Mouse (Mus musculus) adrenal gland, postnatal 25 days (tissue): ENCODE results near the gene Cdc7. TPM values are rescaled to one million over a fixed set of nuclear protein-coding genes. Genes with fewer than 3 reads are reported as not detected.

Experiments used
- DNase-seq: peaks from one replicate; pipeline ENCODE4 v3.0.0; 2021; ENCODE audit warnings: mixed read lengths
- total RNA-seq: library from RNA; stranded (reverse); gene quantifications from 2 replicates; pipeline ENCODE4 v1.2.3, GENCODE M21; 2021

The Cdc7 gene
- total RNA-seq, 1 experiment from 2014 or later: 5.6 TPM

- no peak for DNase-seq
These were observed 27.3 kb downstream of the Cdc7 start for GRCm38 (mm10) chr5:106991300-106991929.

- no peak for DNase-seq
These were observed 30.6 kb downstream of the Cdc7 start for GRCm38 (mm10) chr5:106994716-106995115.

DNA sequence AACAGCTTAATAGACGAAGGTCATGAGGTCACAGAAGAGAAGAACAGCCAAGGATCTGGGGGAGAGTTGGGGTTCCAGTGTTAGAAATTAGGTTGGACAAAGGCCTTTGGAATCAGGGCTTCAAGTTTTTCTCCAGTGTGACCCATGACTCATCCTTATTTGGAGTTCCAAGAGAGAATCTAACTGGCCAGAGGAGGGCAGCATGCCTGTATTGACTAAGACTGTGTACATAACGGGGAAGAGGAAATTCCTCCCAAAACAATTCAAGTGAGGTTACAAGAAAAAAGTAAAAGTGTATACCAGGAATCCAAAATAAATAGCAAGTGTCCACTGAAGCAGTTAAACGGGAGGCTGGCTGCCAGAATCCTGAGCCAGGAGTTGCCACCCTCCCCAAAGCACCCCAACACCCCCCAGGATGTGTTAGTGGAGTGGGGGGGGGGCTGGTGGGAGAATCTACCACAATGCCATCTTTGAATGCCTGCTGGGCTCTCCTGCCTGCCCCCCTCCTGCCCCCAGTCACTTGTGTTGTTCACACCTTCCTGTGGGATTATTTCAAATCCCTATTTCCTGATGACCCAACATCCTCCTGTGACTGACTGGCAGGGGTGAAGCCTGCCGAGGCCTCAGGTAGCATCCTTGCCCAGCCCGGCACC is 31.9 kb downstream of the Cdc7 start:
- DNase-seq: peak; percentile 52

GRCm38 (mm10) chr5:106996539-106997244 is 32.6 kb downstream of the Cdc7 start:
- no peak for DNase-seq

DNA sequence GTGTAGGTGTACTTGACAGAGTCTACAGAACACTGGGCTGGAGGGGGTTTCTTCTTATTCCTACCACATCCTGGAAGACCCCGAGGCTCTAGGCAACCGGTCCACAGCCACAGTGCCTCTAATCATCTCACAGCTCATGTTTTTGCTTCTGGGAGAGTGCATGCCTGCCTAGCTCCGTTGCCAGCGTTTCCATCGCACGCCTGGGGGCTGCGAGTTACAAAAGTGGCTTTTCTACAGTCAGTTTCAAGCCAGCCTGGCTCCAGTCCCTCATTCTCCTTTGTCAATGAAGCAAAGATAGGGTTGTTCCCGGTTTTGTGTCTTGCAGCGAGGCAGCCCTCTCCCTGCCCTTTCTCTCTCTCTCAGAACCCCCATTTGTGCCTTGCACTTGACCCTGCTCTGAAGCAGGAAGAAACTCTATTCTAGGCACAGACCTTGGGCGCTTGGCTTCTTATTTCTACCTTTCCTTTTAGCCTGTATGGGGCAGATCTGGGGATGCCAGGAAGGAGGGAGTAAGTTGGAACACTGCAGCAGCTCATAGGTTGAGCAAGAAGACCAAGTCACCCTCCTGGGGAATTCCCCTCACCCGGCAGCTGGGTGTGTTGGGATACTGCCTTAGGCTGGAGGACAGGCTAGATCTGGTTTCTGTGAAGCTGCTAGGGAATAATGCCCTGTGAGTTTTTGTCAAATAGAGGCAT is 37.4 kb downstream of the Cdc7 start:
- DNase-seq: no peak

GRCm38 (mm10) chr5:107002091-107002416 is 37.9 kb downstream of the Cdc7 start:
- DNase-seq: no peak

- no peak for DNase-seq
These were observed 45.6 kb downstream of the Cdc7 start for GRCm38 (mm10) chr5:107009721-107010120.

DNA sequence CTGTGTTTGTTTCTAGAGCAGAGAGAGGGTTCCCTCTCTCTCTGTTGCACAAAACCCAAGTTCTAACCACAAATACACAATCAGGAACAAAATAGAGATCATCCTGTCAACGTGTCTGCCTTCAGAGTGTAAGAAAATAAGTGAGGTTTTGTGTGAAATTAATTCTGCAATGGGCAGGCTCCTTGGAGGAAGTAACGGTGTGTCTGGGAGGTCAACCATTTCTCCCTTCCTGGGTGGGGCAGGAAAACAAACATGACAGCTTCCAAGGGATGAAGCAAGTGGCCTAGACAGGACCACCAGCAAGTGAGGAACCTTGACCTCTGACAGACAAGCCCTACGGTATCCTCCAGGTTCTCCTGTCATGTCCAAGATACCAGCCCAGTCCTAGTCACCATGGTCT is 46.2 kb downstream of the Cdc7 start:
- no peak for DNase-seq

GRCm38 (mm10) chr5:107011316-107012029 is 47.4 kb downstream of the Cdc7 start:
- DNase-seq: no peak

DNA sequence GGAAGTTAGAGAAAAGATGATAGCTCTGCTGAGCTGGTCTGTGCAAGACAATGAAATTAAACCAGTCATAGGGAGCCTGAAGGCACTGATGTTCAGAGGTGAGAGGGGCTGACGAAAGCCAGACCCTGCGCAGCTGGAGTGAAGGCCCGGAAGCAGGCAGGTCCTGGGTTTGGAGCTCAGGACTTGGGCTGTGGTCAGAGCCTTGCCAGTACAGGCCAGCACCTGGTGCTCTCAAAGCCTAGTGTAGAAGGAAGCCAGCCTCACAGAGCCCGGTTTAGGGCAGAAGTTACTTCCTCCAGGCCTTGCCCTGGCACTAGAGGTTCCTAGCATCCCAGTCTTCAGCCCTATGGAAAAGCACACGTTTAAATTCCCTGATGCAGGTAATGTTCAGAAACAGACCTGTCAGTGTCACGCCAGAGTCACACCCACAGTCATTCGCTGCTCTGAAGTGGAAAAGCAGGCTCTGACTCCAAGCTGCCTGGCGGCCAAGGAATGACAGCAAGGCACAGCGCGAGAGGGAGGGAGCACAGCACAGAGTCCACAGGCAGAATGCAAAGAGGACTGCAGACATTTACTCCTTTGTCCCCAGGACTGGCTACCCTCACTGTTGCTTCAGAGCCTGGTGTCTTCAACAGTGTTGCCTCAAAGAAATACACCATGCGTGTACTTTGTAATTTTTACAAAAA is 48.1 kb downstream of the Cdc7 start:
- DNase-seq: no peak

DNA sequence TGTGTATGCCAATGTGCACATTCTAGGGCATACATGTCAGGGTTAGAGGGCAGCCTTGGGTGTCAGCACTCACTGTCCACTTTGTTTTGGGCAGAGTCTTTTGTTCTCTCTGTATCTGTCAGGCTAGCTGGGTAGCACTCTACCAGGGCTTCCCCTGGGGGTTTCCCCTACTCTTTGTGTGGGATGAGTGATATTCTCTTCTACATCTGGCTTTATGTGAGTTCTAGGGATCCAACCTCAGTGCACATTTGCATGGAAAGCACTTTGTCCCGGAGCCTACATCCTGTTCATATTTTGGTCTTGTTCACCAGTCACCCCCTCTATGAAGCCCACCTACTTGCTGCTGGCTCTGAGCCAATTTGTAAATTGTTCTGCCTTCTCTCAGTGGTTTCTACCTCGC is 49.3 kb downstream of the Cdc7 start:
- no peak for DNase-seq

GRCm38 (mm10) chr5:107014146-107014545 is 50.0 kb downstream of the Cdc7 start:
- no peak for DNase-seq

GRCm38 (mm10) chr5:107015046-107015421 is 50.9 kb downstream of the Cdc7 start:
- no peak for DNase-seq

DNA sequence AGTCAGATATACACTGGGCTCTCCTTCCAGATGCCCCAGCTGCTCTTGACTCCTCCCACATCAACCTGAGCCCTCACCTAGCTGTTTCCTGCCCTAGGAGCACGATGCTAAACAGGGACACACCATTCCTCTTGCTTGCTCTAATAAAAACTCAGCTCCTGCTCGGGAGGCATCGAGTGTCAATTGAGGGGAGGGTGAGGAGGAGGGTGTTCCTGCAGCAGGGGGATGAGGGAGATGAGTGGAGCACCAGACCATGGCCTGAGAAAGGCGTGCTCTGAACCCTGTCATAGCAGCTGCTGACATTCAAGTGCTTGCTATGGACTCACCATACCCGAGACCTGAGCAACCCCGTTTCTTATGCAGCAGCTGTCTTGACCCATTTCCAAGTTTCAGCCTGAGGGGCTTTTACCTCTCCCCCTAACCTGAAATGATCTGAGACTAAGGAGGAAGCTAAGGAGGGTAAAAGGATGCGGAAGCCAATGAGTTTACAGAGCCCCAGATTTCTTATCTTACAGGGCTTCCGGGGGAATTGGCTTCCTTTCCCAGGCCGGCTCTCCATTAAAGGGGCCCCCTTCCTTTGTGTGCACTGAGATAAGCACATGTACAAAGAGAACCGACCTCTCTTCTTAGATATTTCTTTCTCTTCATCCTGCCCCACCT is 51.4 kb downstream of the Cdc7 start:
- DNase-seq: no peak

GRCm38 (mm10) chr5:107016538-107016937 is 52.4 kb downstream of the Cdc7 start:
- DNase-seq: no peak

- peak; percentile 29 for DNase-seq
These were observed 53.4 kb downstream of the Cdc7 start for GRCm38 (mm10) chr5:107017544-107017943.

DNA sequence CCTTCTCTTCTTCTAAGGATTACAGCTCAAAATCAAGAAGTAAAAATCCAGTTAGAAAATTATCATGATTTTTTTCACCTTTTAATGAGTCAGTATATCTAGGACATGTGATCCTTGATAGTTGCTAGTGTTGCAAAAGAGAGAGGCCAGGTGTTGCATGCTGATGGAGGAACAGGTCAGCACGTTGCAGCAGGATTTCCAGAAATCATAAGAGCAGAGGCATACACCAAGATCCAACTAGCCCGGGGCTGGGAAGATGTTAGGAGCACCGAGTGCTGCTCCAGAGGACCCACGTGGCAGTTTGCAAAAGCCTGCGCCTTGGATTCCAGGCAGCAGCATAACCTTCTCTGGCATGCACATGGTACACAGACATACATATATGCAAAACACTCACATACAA is 54.9 kb downstream of the Cdc7 start:
- DNase-seq: no peak

GRCm38 (mm10) chr5:107019904-107020303 is 55.8 kb downstream of the Cdc7 start:
- DNase-seq: no peak

DNA sequence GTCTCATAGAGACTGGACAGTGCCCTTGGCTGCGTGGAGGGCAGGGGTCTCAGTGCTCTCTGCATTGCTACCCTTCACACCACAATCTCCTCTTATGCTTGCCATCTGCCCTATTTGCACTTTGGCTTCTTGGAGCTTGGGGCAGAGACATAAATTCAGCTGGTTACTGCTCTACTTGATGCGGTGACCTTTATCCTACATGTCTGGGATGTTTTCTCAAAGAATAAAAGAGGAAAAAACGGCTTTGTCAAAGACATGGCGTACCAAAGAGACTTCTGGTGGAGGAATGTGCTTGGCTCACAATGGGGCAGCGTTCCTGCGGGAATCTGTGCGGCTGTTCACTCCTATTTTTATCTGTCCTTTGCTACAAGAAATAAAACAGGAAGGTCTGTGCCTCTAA is 56.2 kb downstream of the Cdc7 start:
- DNase-seq: no peak

DNA sequence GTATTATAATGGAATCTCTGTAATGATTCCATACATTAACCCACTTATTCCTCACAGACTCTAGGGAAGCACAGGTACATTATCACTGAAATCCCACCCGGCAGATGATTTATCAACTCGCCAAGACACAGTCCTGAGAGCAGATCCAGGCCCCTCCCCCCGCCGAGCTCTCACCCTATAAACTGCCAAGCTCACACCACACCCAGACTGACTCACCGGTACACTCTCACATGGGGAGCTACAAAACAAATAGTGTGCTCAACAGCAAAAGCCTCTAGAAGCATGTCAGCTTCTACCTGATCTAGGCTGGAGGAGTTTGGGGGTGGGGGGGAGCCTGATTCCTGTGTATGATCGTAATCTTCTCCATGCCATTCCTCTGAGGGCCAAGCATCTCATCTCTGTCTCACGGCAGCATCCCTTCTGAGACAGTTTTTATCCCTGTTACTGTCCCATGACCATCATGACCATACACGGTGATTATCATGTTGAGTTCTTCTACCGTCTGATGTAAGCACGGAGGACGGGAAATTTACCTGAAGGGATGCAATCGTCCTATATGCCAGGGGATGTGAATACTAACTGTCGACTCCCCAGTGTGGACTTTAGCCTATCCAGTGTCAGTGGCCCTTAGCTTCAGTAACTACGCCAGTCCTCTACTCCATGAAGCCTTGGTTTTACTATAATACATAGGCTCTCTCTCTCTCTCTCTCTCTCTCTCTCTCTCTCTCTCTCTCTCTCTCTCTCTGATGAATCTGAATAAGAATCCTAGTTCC is 57.4 kb downstream of the Cdc7 start:
- DNase-seq: no peak

DNA sequence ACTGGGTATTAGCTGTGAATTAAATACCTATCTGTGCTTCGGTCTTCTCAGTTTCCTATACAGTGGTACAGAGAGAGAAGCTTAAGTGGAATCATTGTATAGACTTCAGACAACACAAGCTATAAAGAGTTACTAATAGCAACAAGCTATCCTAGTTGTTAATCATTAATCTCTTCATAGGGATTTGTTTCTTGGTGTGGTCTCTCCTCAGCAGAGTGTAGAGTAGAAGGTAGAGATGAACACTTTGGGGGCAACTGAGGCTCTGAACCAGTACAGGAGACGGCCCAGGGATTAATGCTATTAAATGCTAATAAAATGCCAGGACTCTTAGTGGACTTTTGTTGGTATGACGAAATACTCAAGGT is 57.9 kb downstream of the Cdc7 start:
- DNase-seq: no peak
